Mouse (Mus musculus): ENCODE data around the gene Pigs.

DNA sequence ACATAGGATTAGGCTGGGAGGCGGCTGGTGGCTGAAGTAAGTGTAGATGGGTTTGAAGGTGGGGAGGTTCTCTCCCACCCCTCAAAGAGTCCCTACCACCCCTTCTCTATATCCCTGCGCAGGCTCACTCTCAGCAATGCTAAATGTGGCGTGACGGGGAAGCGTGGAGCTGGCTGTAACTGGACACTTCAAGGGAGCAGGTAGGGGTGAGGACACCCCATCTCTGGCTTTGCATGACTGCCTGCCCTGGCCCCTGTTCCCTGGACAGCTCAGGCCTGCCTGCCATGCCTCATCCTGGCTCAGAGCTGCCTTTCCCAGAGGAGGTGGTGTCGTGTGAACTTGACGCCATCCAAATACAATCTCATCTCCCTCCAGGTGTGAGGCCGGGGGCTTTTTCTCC is 45.9 kb downstream of the Pigs start:
- no peak for TF ChIP-seq CTCF (IDR thresholded peaks at IDR 0.05; ENCODE audit: borderline replicate concordance, control insufficient read depth, extremely low read depth, insufficient read depth, low read length, poor library complexity)
- no peak for TF ChIP-seq POLR2A (IDR thresholded peaks at IDR 0.05; ENCODE audit: control insufficient read depth, extremely low read depth, insufficient read depth, low read length, poor library complexity)

Data from thymus, adult 2 months (tissue).